Mouse (Mus musculus) heart, adult 11 months (tissue): Measurements from ENCODE around the gene Hsp90ab1.

ENCODE experiments used
- DNase-seq: peaks from one replicate; pipeline ENCODE4 v3.0.0; 2022

Hsp90ab1 gene

GRCm38 (mm10) chr17:45538394-45538793 is 34.7 kb downstream of the Hsp90ab1 start:
- no peak for DNase-seq

- no peak for DNase-seq
Observed at GRCm38 (mm10) chr17:45536264-45536663, 36.8 kb downstream of the Hsp90ab1 start.

DNA sequence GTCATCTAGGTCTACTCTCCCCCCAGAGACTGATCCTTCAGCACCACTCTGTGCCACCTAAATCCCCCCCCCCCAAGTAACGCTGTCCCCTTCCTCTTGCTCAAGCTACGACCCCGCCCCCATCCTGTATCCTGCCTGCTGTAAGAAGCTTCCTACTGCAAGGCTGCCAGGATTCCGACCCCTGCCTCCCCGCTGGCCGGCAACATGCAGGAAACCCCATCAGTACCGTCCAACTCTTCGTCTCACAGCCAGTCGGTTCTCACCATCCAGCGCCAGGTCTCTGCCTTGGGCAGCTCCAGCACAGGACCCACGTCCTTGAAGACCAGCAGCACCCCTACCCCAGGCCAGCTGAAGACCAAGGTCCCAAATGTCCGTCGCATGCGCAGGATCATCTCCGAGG is 40.2 kb downstream of the Hsp90ab1 start:
- peak; percentile 88 for DNase-seq

DNA sequence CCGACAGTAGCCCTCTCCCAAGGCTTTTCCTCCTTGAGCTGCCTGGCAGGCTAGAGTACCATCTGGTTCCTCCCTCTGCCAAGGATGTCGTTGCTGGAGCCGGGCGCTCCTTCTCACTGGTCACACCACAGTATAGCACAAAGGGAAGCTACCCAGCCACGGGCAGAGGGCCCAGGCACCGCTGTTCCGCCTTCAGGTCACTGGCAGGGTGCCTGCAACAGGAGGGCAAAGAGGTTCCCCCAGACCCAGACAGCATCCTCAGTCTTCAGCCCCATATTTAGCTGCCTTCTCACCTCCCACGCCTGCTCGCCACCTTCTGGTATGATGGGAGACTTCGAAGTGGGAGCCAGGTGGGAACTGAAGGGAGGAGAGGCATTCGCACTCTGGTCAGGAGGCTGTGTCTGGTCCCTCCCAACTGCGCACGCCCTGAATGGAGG is 42.7 kb downstream of the Hsp90ab1 start:
- peak; percentile 58 for DNase-seq

GRCm38 (mm10) chr17:45526571-45526970 is 46.5 kb downstream of the Hsp90ab1 start:
- DNase-seq, result peak; percentile 73

DNA sequence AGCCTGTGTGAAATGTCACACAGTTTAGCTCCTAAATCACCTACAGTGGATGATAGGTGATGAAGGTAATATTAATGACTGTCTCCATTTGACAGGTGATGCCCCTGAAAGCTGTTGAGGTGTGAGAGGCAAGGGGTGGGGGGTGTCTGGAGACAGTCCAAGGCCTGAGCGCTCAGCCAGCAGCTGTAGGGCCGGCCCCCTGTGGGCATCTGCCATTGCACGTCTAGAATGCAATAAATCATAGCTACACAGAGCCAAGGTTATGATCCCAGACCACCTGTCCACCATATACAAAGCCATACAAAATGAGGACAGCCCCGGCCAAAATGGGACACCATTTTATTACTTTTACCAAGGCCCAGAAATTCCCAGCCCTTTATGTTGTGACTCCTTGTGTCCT is 48.1 kb downstream of the Hsp90ab1 start:
- DNase-seq, result peak; percentile 84

- DNase-seq, result no peak
Observed at GRCm38 (mm10) chr17:45523263-45523662, 49.8 kb downstream of the Hsp90ab1 start, which contains the start of gene Tcte1. Tcte1 (plus strand) TSS chr17:45523434.

DNA sequence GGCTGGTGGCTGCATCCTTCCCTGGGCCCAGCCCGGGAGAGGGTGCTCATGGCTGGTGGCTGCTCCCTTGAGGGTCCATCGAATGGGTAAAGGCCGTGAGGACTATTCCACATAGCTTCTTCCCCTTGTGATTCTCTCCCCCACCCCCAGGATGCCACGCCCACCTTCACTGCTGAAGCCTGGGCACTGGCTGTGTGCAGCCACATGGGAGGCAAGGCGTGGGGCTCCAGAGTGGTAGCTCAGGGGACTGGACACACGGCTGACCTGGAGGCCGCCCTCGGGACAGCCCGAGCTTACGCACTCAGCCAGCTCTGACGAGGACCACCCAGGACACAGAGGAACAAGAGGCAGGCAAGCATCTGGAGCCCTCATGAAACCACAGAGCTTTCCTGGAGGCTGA is 52.9 kb downstream of the Hsp90ab1 start:
- no peak for DNase-seq

GRCm38 (mm10) chr17:45518766-45519475 is 54.1 kb downstream of the Hsp90ab1 start:
- DNase-seq, result no peak
